Mouse (Mus musculus) urinary bladder, postnatal 25 days (tissue): ENCODE data around the gene Hes1.

Experiments used
- DNase-seq: peaks from one replicate; pipeline ENCODE4 v3.0.0; 2022; ENCODE audit warnings: low spot score

Hes1 gene

DNA sequence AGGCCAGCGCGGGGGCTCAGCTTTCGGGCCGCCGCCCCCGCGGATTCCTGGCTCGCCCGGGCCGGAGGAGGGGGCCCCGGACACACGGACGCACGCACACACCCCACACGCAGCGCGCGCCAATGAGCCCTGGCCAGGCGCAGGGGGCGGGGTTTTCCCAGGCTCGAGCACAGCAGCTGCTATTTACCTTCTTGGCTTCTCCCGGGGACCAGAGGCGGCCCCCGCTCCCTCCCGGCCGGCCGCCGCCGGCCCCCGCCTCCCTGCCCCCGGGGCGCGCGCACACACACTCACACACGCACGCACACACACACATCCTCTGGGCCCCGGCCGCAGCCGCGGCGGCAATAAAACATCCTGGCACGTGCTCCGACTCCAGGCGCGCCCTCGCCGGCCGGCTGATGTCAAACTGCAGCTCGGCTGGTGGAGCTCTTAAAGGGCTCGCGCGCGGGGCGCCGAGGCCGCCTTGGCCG is at the start of gene Hes1:
Gene Hes1, plus strand, starts transcription at position 401 of the 470 bp plus-strand sequence.
- peak; percentile 89 for DNase-seq

DNA sequence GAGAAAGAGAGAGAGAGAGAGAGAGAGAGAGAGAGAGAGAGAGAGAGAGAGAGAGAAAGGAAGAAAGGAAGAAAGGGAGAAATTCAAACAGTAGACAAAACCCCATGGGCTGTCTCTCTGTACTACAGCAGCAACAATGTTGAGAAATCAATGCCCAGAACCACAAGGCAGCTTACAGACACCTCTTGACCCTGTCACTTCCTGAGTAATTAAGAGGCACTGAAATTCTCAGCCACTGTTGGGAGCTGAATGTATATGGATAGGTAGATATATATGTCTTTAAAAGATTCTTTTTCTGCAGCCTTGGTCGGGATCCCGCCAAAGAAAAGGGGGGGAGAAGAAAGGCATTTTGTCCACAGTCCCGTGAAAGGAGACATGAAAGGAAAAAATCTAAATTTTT is 48.1 kb upstream of the Hes1 start:
- DNase-seq: no peak

DNA sequence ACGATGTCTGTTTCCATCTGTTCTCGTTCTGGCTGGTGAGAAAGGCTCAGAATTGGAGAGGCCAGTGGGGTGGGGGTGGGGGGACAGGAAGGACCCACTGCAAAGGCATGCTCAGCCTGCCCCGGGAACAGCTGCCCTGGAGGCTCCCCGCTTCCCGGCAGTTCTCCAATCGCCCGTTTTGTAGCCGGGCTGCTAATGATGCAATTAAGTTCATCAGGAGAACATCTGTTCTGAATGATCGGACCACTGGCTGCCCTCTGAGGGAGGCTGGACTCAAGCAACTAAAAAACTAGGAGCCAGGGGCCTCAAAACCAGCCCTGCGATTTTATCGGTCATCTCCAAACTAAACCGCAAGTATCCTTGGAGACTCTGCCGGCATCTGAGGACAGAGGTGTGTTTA is 44.1 kb upstream of the Hes1 start:
- DNase-seq: no peak

- no peak for DNase-seq
These were observed 41.8 kb upstream of the Hes1 start for GRCm38 (mm10) chr16:30022352-30022751.

- DNase-seq: no peak
These were observed 41.0 kb upstream of the Hes1 start for GRCm38 (mm10) chr16:30022890-30023797.

- peak; percentile 50 for DNase-seq
These were observed 39.4 kb upstream of the Hes1 start for GRCm38 (mm10) chr16:30024681-30025262.

DNA sequence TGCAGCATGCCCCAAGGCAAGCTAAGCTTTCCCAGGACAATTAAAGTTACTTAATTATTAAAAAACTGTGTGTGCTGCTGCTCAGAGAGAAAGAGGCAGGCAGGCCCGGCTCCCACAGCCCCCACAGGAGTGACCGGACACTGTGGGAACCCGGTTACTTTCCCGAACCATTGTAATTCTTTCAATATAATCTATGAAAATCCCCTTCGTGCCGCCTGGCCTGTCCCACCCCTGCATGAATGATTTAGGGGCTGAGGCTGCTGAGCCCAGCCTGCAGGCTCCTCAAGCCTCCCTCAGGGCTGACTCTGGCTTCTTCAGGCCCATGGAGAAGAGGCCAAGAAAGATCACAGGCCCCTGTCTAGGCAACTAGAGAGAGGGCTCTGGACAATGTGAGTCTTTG is 36.0 kb upstream of the Hes1 start:
- DNase-seq: no peak

DNA sequence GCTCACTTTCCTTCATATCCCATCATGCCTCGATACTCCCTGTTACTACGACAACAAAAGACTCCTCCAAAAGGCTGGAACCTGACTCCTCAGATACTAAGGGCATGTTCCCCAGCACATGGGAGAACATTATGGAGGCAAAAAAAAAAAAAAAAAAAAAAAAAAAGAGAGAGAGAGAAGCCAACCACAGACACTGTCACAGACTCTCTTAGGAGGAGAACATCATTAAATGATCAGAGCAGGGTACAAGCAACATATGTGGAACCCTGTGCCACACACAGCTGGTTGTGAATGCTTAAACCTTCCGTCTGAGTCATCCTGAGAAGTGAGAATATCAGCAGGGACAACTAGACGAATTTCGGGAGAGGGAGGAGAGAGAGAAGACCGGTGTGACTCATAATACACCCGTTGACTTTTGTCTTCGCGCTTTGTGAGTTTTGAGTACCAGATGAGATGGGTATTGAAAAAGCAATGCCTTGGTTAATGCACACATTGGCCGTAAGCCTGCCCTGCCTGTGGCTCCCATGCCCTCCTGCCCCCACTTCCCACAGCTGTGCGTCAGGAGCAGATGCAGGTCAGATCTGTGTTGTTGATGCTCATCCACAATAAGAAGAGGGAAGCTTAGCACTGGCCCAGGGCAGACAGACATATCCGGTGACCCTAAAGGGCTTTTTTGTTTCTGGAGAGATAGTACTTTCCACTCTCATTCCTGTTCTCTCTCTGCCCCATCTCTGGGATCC is 34.8 kb upstream of the Hes1 start:
- no peak for DNase-seq

- DNase-seq: no peak
These were observed 31.8 kb upstream of the Hes1 start for GRCm38 (mm10) chr16:30032326-30032904.

DNA sequence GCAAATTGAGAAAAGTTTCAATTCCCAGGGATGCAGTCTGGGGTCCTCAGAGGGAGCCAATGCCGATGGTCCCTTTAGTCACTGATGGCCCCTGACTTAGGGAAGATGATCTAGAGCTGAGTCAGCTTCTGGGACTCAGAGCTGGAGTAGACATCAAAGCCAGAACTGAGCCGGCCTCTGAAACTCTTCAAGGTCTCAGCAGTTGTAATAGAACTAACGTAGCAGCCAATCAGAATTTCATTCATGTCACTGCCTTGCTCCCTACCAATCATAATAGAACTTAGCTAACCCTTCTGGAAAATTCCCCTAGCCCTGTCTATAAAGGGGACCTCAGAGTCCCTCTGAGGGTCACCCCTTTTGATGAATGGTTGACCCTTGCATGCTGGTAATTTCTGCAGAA is 30.8 kb upstream of the Hes1 start:
- no peak for DNase-seq

GRCm38 (mm10) chr16:30034001-30034400 is 30.2 kb upstream of the Hes1 start:
- no peak for DNase-seq

- DNase-seq: no peak
These were observed 29.7 kb upstream of the Hes1 start for GRCm38 (mm10) chr16:30034521-30034920.

GRCm38 (mm10) chr16:30034979-30035440 is 29.2 kb upstream of the Hes1 start:
- no peak for DNase-seq

GRCm38 (mm10) chr16:30036104-30036503 is 28.1 kb upstream of the Hes1 start:
- DNase-seq: no peak

GRCm38 (mm10) chr16:30038663-30039593 is 25.3 kb upstream of the Hes1 start:
- no peak for DNase-seq

GRCm38 (mm10) chr16:30039841-30040240 is 24.3 kb upstream of the Hes1 start:
- no peak for DNase-seq

- DNase-seq: no peak
These were observed 21.3 kb upstream of the Hes1 start for GRCm38 (mm10) chr16:30042859-30043258.

- DNase-seq: no peak
These were observed 18.6 kb upstream of the Hes1 start for GRCm38 (mm10) chr16:30045615-30046014.

GRCm38 (mm10) chr16:30047010-30047409 is 17.2 kb upstream of the Hes1 start:
- DNase-seq: no peak

GRCm38 (mm10) chr16:30047421-30047831 is 16.8 kb upstream of the Hes1 start:
- no peak for DNase-seq
